Mouse (Mus musculus) urinary bladder, postnatal 10 days (tissue): Measurements from ENCODE around the gene Mrvi1.
"Not testable (repeated sequence)": the region's sequence is repeated elsewhere in the genome, so short reads cannot be mapped to it uniquely, and the experiment has no call there.

Experiments
- DNase-seq: peaks from one replicate; pipeline ENCODE4 v3.0.0; 2022; ENCODE audit warnings: low spot score

Gene Mrvi1

DNA sequence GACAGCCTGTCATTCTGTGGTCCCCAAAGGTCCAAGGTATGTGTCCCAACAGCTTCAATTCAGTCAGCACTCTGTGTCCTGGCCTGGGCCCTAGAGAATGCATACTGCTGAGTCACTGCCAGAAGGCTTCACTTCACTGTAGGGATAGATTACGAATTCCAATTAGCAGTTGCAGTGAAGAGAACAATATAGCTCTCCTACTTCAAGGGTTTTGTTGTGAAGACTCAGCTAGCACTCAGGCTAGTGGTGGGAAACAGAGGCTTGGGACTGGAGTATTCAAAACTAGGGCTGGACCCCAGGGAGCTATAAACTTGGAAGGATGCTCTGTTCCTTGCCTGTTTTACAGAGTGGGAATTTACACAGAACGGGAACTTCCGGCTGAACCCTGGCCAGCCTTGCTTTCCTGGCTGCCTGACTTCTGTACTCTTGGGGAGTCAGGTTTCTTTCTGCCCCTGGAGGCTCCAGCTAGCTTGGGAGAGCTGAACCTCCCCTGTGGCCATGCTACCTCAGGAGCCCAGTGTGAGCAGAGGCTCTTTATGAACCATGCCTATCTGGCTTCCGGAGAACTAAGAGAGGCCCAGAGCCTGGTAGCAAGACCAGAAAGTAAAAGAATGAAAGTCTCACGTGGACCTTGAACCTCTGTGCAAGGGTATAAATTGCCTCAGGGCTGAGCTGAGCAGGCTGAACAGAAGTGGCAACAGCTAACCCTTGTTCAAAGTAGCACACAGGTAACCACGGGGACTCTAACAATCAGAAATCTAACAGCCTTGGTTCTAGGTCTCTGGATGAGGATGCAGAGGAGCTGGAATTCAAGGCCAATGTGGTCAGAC, 40.3 kb downstream of the Mrvi1 start:
- DNase-seq: no peak

- DNase-seq: no peak
Observed at GRCm38 (mm10) chr7:110941116-110941521, 41.1 kb downstream of the Mrvi1 start.

DNA sequence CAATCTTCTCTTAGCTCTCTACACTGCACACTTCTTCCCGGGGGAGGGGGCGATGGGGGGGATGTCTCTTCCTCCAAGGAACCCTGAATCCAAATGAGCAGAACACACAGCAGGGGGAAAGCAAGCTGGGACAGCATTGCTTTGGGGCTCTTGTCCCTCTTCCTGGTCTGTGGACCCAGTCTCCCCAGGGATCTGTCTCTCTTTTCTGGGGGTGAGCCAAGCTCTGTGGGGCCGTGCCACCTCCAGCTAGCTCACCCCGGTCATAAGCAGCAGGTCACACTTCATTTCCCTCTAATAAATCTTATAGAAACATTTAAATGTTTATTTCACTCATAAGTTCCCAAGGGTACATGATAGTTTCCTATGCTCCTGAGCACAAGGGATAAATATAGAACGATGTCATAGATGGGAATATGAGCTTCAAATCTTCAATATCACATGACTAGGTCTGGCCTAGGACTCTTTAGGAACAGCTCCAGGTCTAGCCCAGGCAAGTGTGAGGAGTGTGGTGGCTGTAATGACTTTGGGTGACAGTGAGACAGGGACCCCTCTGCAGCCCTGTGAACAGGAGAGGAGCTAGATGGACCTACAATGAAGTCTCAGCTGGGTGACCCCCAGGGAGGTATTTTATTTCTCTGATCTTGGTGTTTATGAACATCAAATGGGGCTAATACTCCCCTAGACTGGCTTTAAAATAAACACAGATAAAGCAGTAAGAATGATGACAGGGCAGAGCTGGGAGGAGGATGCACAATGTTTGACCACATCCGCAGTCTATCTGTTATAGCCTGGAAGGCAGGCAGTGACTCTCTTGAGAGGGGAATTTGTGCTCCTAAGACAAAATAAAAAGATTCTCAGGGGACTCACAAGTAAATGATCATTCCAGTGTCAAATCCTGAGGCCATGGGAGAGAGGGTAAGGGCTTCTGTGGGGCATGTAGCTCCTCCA, 46.2 kb downstream of the Mrvi1 start:
- no peak for DNase-seq

- no peak for DNase-seq
Observed at GRCm38 (mm10) chr7:110933999-110934398, 48.3 kb downstream of the Mrvi1 start.

- no peak for DNase-seq
Observed at GRCm38 (mm10) chr7:110933329-110933728, 48.9 kb downstream of the Mrvi1 start.

DNA sequence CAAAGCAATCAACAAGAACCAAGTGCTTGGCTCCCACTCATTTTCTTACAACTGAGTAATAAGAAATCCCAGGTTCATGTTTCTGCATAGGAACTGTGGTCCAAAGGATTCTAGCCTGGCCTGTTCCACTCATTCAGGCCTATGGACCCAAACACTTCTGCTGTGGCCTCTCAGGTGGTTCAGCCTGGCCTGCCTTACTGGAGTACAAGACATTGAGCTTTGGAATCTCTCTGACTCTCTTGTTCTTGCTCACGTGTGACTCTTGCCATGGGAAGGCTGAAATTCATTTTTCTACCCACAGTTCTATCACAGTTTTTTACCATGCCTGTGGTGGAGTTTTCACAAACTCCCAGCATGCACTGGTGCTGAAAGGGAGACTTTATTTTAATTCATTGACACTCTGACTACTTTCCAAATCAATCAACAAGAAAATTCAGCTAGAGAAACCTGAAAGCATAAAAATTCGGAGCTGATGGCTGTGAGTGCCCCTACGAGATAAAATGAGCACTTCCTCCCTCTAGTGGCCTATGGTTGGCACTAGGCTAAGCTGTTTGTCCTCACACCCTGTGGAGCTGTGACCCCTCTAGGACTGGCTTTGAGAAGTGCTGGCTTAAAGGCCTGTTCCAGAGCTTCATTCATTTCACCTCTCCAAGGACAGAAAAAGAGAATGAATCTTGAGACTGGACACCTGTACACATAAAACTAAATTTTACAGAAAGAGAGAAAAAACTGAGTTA, 52.0 kb downstream of the Mrvi1 start:
- DNase-seq: peak; percentile 3

DNA sequence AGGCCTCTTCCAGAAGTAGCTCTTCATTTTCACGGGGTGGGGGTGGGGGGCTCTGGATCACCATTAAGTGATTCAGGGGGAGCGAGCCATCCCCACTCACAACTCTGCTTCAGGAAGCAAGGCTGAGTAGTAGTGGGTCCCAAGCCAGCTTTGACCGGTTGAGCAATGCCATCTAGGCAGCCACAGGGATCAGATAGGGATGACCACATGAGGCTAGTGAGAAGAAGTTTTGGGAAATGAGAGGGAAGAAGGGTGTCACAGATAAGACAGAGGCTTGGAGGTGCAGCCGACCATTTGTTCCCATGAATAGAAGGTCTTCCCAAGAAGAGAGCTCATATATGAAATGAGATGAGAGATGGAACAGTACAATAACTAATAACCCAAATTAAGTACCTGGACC, 55.7 kb downstream of the Mrvi1 start:
- no peak for DNase-seq

- DNase-seq: no peak
Observed at GRCm38 (mm10) chr7:110920331-110921261, 61.7 kb downstream of the Mrvi1 start.

GRCm38 (mm10) chr7:110919721-110920120, 62.5 kb downstream of the Mrvi1 start:
- DNase-seq: no peak

DNA sequence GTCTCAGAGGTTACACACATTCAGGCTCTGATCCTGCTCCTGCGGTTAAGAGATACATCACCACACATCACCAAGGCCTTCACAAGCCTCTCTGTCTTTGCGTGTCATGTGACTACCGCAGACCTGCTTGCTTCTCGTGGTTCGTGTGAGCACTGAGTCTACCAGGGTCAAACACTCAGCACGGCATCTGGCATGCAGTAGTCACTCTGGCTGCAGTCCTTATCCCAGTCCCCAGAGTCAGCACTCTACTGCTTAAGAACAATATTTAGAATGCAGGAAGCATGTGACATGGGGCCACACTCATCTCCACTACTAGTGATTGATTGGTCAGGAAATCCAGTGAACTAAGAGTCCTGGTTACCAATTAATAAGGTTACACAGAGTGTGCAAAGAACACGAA, 66.3 kb downstream of the Mrvi1 start:
- DNase-seq: peak; percentile 5

GRCm38 (mm10) chr7:110914531-110914930, 67.7 kb downstream of the Mrvi1 start:
- no peak for DNase-seq

DNA sequence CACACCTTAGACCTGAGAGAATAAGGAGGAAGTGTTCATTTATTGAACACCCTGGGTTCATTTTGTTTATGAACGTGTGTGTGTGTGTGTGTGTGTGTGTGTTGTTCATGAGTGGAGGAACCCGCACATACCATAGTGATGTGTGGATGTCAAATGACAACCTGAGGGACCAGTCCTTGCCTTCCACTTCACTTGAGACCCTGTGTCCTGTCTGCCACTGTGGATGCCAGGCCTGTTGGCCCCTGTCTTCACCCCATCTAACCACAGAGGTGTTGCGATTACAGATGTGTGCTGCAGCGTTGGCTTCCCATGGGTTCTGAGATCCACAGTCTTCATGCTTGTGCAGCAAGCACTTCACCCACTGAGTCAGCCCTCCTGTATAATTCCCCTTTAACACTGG, 68.5 kb downstream of the Mrvi1 start:
- no peak for DNase-seq

- no peak for DNase-seq
Observed at GRCm38 (mm10) chr7:110908209-110909144, 73.8 kb downstream of the Mrvi1 start.

- no peak for DNase-seq
Observed at GRCm38 (mm10) chr7:110906566-110906965, 75.7 kb downstream of the Mrvi1 start.

DNA sequence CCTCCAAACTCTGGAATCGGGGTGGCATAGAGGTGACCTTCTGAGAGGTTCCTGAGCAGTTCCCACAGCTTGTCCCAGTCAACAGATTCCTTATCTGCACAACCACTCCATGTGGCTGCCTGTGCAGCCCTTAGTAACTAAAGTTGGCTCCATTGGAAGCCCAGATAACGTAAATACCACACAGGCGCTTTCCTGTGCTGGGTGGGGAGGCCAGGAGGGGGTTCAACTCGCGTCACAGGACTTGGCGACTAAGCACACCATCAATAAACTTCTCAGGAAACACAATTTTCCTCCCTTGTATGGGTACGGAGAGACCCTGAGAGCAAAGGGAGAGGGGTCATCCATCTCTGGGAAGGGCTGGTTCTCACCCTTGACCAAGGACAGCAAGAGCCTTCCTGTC, 79.0 kb downstream of the Mrvi1 start:
- DNase-seq: no peak

DNA sequence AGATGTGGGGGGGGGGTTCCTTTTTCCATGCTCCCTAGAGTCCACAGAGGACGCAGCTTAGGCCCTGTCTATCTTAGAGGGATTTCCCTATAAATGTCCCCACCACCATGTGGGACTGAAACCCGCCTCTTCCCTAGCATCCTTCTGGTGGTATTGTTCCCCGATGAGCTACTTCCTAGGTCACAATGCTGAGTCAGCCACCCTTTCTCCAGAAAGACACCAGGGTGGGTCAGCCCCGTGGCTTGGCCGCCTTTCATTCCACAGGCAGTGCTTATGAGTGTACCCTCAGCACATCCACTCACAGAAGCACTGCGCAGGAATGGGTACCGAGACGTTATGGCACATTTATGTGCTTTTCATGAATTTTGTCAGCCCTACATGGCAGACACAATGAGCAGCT, 85.1 kb downstream of the Mrvi1 start:
- DNase-seq: no peak

DNA sequence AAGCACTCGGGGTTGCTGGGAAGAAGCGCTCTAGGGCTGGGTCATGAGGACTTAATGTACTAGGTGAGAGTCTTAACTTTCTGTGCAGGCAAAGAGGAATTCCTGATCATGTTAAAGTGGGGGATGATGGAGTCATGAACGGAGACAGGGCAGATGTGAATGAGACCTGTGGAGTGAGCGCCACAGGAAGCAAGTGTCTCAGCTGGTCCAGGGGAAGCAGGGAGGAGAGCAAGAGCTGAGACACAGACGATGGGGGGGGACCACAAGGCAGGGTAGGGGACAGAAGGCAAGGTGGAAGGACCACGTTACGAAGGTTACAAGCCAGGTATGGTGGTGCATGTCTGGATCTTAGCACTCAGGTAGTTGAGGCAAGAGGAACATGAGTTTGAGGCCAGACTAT, 85.8 kb downstream of the Mrvi1 start:
- no peak for DNase-seq

DNA sequence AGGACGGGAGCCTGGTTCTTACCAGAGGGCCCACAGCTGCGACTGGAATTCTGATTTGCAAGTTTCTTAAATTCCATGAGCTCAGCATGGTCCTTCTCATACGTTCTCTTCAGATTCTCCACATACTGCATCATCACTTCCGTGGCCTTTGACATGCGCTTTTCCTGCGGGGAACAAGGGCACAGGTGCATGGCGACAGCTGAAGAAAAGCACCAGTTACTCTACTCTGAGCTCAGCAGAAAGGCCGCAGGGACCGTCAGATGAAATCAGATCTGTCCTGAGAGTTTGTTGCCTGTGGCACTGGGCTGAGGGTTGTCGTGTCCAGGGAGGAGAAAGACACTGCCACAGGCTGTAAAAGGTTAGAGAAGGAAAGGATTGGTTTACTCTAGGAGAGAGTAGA, 86.5 kb downstream of the Mrvi1 start:
- DNase-seq: not testable (repeated sequence)

DNA sequence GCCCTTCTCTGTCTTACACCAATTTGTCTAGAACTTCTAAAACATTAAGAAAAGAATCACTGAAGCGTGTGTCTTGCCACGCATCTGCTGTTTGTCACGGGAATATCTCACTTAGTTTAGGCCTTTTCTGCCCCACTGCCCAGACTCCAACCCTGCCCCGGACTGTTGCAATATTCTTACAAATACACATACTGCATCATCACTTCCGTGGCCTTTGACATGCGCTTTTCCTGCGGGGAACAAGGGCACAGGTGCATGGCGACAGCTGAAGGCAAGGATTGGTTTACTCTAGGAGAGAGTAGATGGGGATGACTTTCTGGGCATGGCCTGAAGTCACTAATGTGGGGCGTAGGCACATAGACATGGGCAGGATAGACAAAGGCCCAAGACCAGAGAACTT, 87.6 kb downstream of the Mrvi1 start:
- DNase-seq: no peak
